Mouse (Mus musculus) limb, embryonic 14.5 days (tissue): ENCODE results near the gene Rab20. TPM values are rescaled to one million over a fixed set of nuclear protein-coding genes. Genes with fewer than 3 reads are reported as not detected.

Experiments used
- ATAC-seq: fragments of 200-750 bp; cut with Nextera tagmentation; 2 replicates; pipeline ENCODE4 v1.8.0; 2017; ENCODE audit warnings: low read depth, moderate number of reproducible peaks, moderate TSS enrichment; ENCODE audit not compliant: low FRiP score
- DNase-seq: peaks from one replicate; pipeline ENCODE4 v3.0.0-alpha.2; 2015; ENCODE audit warnings: low spot score
- H3K27ac ChIP-seq: fragments of 300-500 bp; sonication (generic); replicated peaks from 2 replicates; pipeline ENCODE4 v1.5.1; 2014; ENCODE audit warnings: low read depth, mild to moderate bottlenecking, low read length, moderate library complexity, mixed read lengths
- H3K27me3 ChIP-seq: fragments of 300-500 bp; sonication (generic); 2 replicates; pipeline ENCODE4 v1.6.1; 2014; ENCODE audit warnings: low read length, mixed read lengths; ENCODE audit not compliant: control insufficient read depth, insufficient read depth
- H3K36me3 ChIP-seq: fragments of 300-500 bp; sonication (generic); 2 replicates; pipeline ENCODE4 v1.6.1; 2014; ENCODE audit warnings: mild to moderate bottlenecking, low read length, moderate library complexity, mixed read lengths; ENCODE audit not compliant: control insufficient read depth, insufficient read depth
- H3K4me1 ChIP-seq: fragments of 300-500 bp; sonication (generic); 2 replicates; pipeline ENCODE4 v1.6.1; 2014; ENCODE audit warnings: antibody characterized with exemption, low read length, mixed read lengths; ENCODE audit not compliant: control insufficient read depth, insufficient read depth
- H3K4me2 ChIP-seq: fragments of 300-500 bp; sonication (generic); replicated peaks from 2 replicates; pipeline ENCODE4 v1.6.1; 2014; ENCODE audit warnings: low read depth, mild to moderate bottlenecking, low read length, moderate library complexity; ENCODE audit not compliant: severe bottlenecking
- H3K4me3 ChIP-seq: fragments of 300-500 bp; sonication (generic); replicated peaks from 2 replicates; pipeline ENCODE4 v1.5.1; 2014; ENCODE audit warnings: low read length
- H3K9ac ChIP-seq: fragments of 300-500 bp; sonication (generic); 2 replicates; pipeline ENCODE4 v1.6.1; 2014; ENCODE audit warnings: mild to moderate bottlenecking, low read depth, low read length, moderate library complexity; ENCODE audit not compliant: severe bottlenecking
- H3K9me3 ChIP-seq: fragments of 300-500 bp; sonication (generic); 2 replicates; pipeline ENCODE4 v1.6.1; 2016; ENCODE audit warnings: low read length; ENCODE audit not compliant: control insufficient read depth
- POLR2A ChIP-seq: fragments of 200-500 bp; IDR thresholded peaks from 2 replicates; pipeline ENCODE4 v1.8.0; 2012; ENCODE audit warnings: inconsistent platforms, mild to moderate bottlenecking, moderate library complexity, borderline replicate concordance; ENCODE audit not compliant: insufficient read depth, insufficient read length; ENCODE audit errors: extremely low read depth
- WGBS: fragments of 180-500 bp; shearing (Covaris S2); extraction: QIAGEN DNeasy Blood & Tissue Kit; methylation state at CpG from one replicate; pipeline ENCODE4 v1.1.7; 2014; 5-methylcytosine and 5-hydroxymethylcytosine counted together
- polyA plus RNA-seq, 2 experiments: library from polyadenylated mRNA; depleted of rRNA in 1 of 2; stranded (reverse) in 1 of 2; unstranded in 1 of 2; fragments of >200 nt; fragmentation: Nextera tagmentation in 1 of 2; extraction: Ambion mirVana in 1 of 2; gene quantifications; 2 replicates each; pipeline versions ENCODE4 v1.2.1 to v1.2.3; 2012 to 2014

Rab20 gene
- polyA plus RNA-seq, 2 experiments: 1.6 to 2.1 TPM

GRCm38 (mm10) chr8:11405722-11406481, 72.6 kb downstream of the Rab20 start:
- H3K27ac ChIP-seq: no peak overlapping the region
- H3K9me3 ChIP-seq: no peaks in the 10 kb centered on the region
- no peak overlapping the region for H3K4me3 ChIP-seq
- no peaks in the 10 kb centered on the region for H3K27me3 ChIP-seq
- ATAC-seq: no peak
- H3K4me2 ChIP-seq: no peak overlapping the region
- no peak overlapping the region for H3K9ac ChIP-seq
- H3K4me1 ChIP-seq: no peaks in the 10 kb centered on the region; the same call in 1 of the 2 replicates
- H3K36me3 ChIP-seq: peaks cover 24% of the 10 kb centered on the region
- WGBS: 44% methylated on average over 13 of the region's 13 CpGs
- DNase-seq: no peak
- no peak for TF ChIP-seq POLR2A

- TF ChIP-seq POLR2A: no peak
- DNase-seq (no peak), ATAC-seq (no peak)
- Histone ChIP-seq H3K27me3 (no peaks in the 10 kb centered on the region), H3K4me3 (no peak overlapping the region), H3K9me3 (no peaks in the 10 kb centered on the region), H3K36me3 (peaks cover 13% of the 10 kb centered on the region), H3K27ac (no peak overlapping the region), H3K4me2 (no peak overlapping the region), H3K4me1 (peaks cover 10% of the 10 kb centered on the region), H3K9ac (no peak overlapping the region)
- WGBS: 59% methylated on average over 4 of the region's 4 CpGs
Observed at GRCm38 (mm10) chr8:11404614-11405013, 73.9 kb downstream of the Rab20 start.

DNA sequence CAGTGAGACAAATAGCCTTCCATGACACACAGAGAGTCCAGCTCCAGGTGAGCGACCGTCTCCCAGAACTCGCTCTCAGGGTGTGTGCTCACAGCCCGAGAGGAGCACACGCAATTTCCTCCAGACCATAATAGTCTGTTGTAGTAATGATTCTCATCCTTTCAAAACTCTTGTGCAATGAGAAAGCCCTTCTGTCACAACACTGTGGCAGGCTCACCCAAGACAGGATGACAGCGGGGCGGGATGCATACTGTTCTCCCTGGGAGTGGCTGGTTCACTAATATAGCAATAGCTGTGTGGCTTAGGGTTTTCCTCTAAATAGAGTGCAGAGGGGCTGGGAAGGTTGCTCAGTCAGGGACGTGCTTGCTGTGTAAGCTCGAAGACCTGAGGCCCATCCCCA, 74.7 kb downstream of the Rab20 start:
- 93% methylated on average over 9 of the region's 9 CpGs for WGBS
- H3K27me3 ChIP-seq: no peaks in the 10 kb centered on the region
- H3K9me3 ChIP-seq: no peaks in the 10 kb centered on the region
- H3K4me2 ChIP-seq: no peak overlapping the region
- H3K27ac ChIP-seq: no peak overlapping the region
- no peak for TF ChIP-seq POLR2A
- no peak overlapping the region for H3K4me3 ChIP-seq
- DNase-seq: no peak
- H3K9ac ChIP-seq: no peak overlapping the region
- H3K36me3 ChIP-seq: peaks cover 13% of the 10 kb centered on the region
- ATAC-seq: no peak
- peaks cover 12% of the 10 kb centered on the region for H3K4me1 ChIP-seq

Other genes starting within 250 kb of the Rab20 start
- gene Col4a2, start 165.9 kb downstream of the Rab20 start, polyA plus RNA-seq (2012; rRNA removed): 89.0 and 109 TPM in 2 replicates
- gene Col4a2, start 165.9 kb downstream of the Rab20 start, polyA plus RNA-seq (2014; fragmentation: Nextera tagmentation; extraction: Ambion mirVana): 76.3 and 76.4 TPM in 2 replicates
- gene Col4a1, start 165.9 kb downstream of the Rab20 start, polyA plus RNA-seq (2012; rRNA removed): 225 and 296 TPM in 2 replicates
- gene Col4a1, start 165.9 kb downstream of the Rab20 start, polyA plus RNA-seq (2014; fragmentation: Nextera tagmentation; extraction: Ambion mirVana): 210 and 215 TPM in 2 replicates
- gene Naxd, start 18.8 kb upstream of the Rab20 start, polyA plus RNA-seq (2012; rRNA removed): 117 and 129 TPM in 2 replicates
- 112 and 118 TPM in 2 replicates for gene Naxd, start 18.8 kb upstream of the Rab20 start, polyA plus RNA-seq (2014; fragmentation: Nextera tagmentation; extraction: Ambion mirVana)
- 66.7 and 77.4 TPM in 2 replicates for gene Cars2, start 72.1 kb upstream of the Rab20 start, polyA plus RNA-seq (2012; rRNA removed)
- gene Cars2, start 72.1 kb upstream of the Rab20 start, polyA plus RNA-seq (2014; fragmentation: Nextera tagmentation; extraction: Ambion mirVana): 26.4 and 27.5 TPM in 2 replicates
- gene Ing1, start 76.9 kb upstream of the Rab20 start, polyA plus RNA-seq (2012; rRNA removed): 38.5 and 63.6 TPM in 2 replicates
- gene Ing1, start 76.9 kb upstream of the Rab20 start, polyA plus RNA-seq (2014; fragmentation: Nextera tagmentation; extraction: Ambion mirVana): 42.9 and 49.7 TPM in 2 replicates
- 184 and 247 TPM in 2 replicates for gene Ankrd10, start 157.0 kb upstream of the Rab20 start, polyA plus RNA-seq (2012; rRNA removed)
- 91.8 and 103 TPM in 2 replicates for gene Ankrd10, start 157.0 kb upstream of the Rab20 start, polyA plus RNA-seq (2014; fragmentation: Nextera tagmentation; extraction: Ambion mirVana)
- not detected in 2 replicates for gene 1700016D06Rik, start 222.4 kb upstream of the Rab20 start, polyA plus RNA-seq (2012; rRNA removed)
- not detected in 2 replicates for gene 1700016D06Rik, start 222.4 kb upstream of the Rab20 start, polyA plus RNA-seq (2014; fragmentation: Nextera tagmentation; extraction: Ambion mirVana)
- 52.6 and 58.6 TPM in 2 replicates for gene Arhgef7, start 249.0 kb upstream of the Rab20 start, polyA plus RNA-seq (2012; rRNA removed)
- gene Arhgef7, start 249.0 kb upstream of the Rab20 start, polyA plus RNA-seq (2014; fragmentation: Nextera tagmentation; extraction: Ambion mirVana): 54.4 and 56.5 TPM in 2 replicates